Mouse (Mus musculus): ENCODE results near the gene Dlat. TPM values are rescaled to one million over a fixed set of nuclear protein-coding genes. Genes with fewer than 3 reads are reported as not detected.

Gene Dlat
- polyA plus RNA-seq, 1 experiment = 42.1 TPM

GRCm38 (mm10) chr9:50616766-50617603 is 42.6 kb downstream of the Dlat start, which contains the start of the genes Pih1d2 and Nkapd1:
Gene Pih1d2, plus strand, starts transcription at chr9:50617321.
Gene Nkapd1, minus strand, starts transcription at chr9:50617464.
- H3K36me3 ChIP-seq (ENCODE audit: control insufficient read depth, insufficient read depth) = peaks cover 38% of the 10 kb centered on the region
- no peaks in the 10 kb centered on the region for H3K27me3 ChIP-seq (ENCODE audit: control insufficient read depth, insufficient read depth, insufficient read length)
- H3K79me3 ChIP-seq (ENCODE audit: low read depth) = peaks cover 32% of the 10 kb centered on the region
- peak within 1 kb of the TSS; percentile 82 for H3ac ChIP-seq (ENCODE audit: control insufficient read depth, insufficient read length, low read depth)
- H3K4me3 ChIP-seq (ENCODE audit: insufficient read depth, poor library complexity, severe bottlenecking) = peak within 1 kb of the TSS; percentile 78
- H3K79me2 ChIP-seq (ENCODE audit: control insufficient read depth, insufficient read depth) = peaks cover 51% of the 10 kb centered on the region
- no peak for TF ChIP-seq MYOG (IDR thresholded peaks at IDR 0.05; ENCODE audit: control insufficient read depth, extremely low read depth, insufficient read length)
- TF ChIP-seq MAX (IDR thresholded peaks at IDR 0.05) = peak; percentile 55

- TF ChIP-seq MYOD1 (IDR thresholded peaks at IDR 0.05; ENCODE audit: control insufficient read depth, insufficient read length, low read depth) (no peak), USF1 (IDR thresholded peaks at IDR 0.05; ENCODE audit: low read depth) (no peak), MYOG (IDR thresholded peaks at IDR 0.05; ENCODE audit: control insufficient read depth, extremely low read depth, insufficient read length) (no peak), MAX (IDR thresholded peaks at IDR 0.05) (no peak), CTCF (IDR thresholded peaks at IDR 0.05; ENCODE audit: control insufficient read depth, insufficient read depth, insufficient read length) (no peak), CEBPB (IDR thresholded peaks at IDR 0.05; ENCODE audit: low read depth) (no peak), FOSL1 (IDR thresholded peaks at IDR 0.05; ENCODE audit: insufficient read depth, low read length, poor library complexity, severe bottlenecking) (no peak)
- H3K4me3 ChIP-seq (ENCODE audit: insufficient read depth, poor library complexity, severe bottlenecking) = peak overlapping the region; percentile 78
- H3K79me2 ChIP-seq (ENCODE audit: control insufficient read depth, insufficient read depth) = peaks cover 58% of the 10 kb centered on the region
- peaks cover 33% of the 10 kb centered on the region for H3K79me3 ChIP-seq (ENCODE audit: low read depth)
- H3K27me3 ChIP-seq (ENCODE audit: control insufficient read depth, insufficient read depth, insufficient read length) = no peaks in the 10 kb centered on the region
- peaks cover 39% of the 10 kb centered on the region for H3K36me3 ChIP-seq (ENCODE audit: control insufficient read depth, insufficient read depth)
- H3ac ChIP-seq (ENCODE audit: control insufficient read depth, insufficient read length, low read depth) = peak overlapping the region; percentile 82
Observed at GRCm38 (mm10) chr9:50616161-50616560, 43.4 kb downstream of the Dlat start.

- TF ChIP-seq CTCF (IDR thresholded peaks at IDR 0.05; ENCODE audit: control insufficient read depth, insufficient read depth, insufficient read length) (no peak), FOSL1 (IDR thresholded peaks at IDR 0.05; ENCODE audit: insufficient read depth, low read length, poor library complexity, severe bottlenecking) (no peak), MYOG (IDR thresholded peaks at IDR 0.05; ENCODE audit: control insufficient read depth, extremely low read depth, insufficient read length) (no peak), CEBPB (IDR thresholded peaks at IDR 0.05; ENCODE audit: low read depth) (no peak), MYOD1 (IDR thresholded peaks at IDR 0.05; ENCODE audit: control insufficient read depth, insufficient read length, low read depth) (no peak), MAX (IDR thresholded peaks at IDR 0.05) (no peak), USF1 (IDR thresholded peaks at IDR 0.05; ENCODE audit: low read depth) (no peak)
- Histone ChIP-seq H3K27me3 (ENCODE audit: control insufficient read depth, insufficient read depth, insufficient read length) (no peaks in the 10 kb centered on the region), H3K36me3 (ENCODE audit: control insufficient read depth, insufficient read depth) (peaks cover 74% of the 10 kb centered on the region)
Observed at GRCm38 (mm10) chr9:50612115-50612514, 47.5 kb downstream of the Dlat start.

GRCm38 (mm10) chr9:50604338-50604737 is 55.2 kb downstream of the Dlat start:
- Histone ChIP-seq H3K79me3 (ENCODE audit: low read depth) (peaks cover 56% of the 10 kb centered on the region), H3K79me2 (ENCODE audit: control insufficient read depth, insufficient read depth) (peaks cover 73% of the 10 kb centered on the region), H3K36me3 (ENCODE audit: control insufficient read depth, insufficient read depth) (peaks cover 60% of the 10 kb centered on the region), H3ac (ENCODE audit: control insufficient read depth, insufficient read length, low read depth) (peak overlapping the region; percentile 51), H3K4me3 (ENCODE audit: insufficient read depth, poor library complexity, severe bottlenecking) (peak overlapping the region; percentile 86), H3K27me3 (ENCODE audit: control insufficient read depth, insufficient read depth, insufficient read length) (no peaks in the 10 kb centered on the region)
- TF ChIP-seq CEBPB (IDR thresholded peaks at IDR 0.05; ENCODE audit: low read depth) (no peak), MAX (IDR thresholded peaks at IDR 0.05) (no peak), FOSL1 (IDR thresholded peaks at IDR 0.05; ENCODE audit: insufficient read depth, low read length, poor library complexity, severe bottlenecking) (no peak), MYOD1 (IDR thresholded peaks at IDR 0.05; ENCODE audit: control insufficient read depth, insufficient read length, low read depth) (no peak), CTCF (IDR thresholded peaks at IDR 0.05; ENCODE audit: control insufficient read depth, insufficient read depth, insufficient read length) (no peak), USF1 (IDR thresholded peaks at IDR 0.05; ENCODE audit: low read depth) (no peak), MYOG (IDR thresholded peaks at IDR 0.05; ENCODE audit: control insufficient read depth, extremely low read depth, insufficient read length) (no peak)

More at GRCm38 (mm10) chr9:50612115-50612514, 47.5 kb downstream of the Dlat start:
- Histone ChIP-seq H3K79me3 (ENCODE audit: low read depth) (peaks cover 38% of the 10 kb centered on the region), H3K4me3 (ENCODE audit: insufficient read depth, poor library complexity, severe bottlenecking) (no peak overlapping the region), H3K79me2 (ENCODE audit: control insufficient read depth, insufficient read depth) (peaks cover 76% of the 10 kb centered on the region), H3ac (ENCODE audit: control insufficient read depth, insufficient read length, low read depth) (no peak overlapping the region)

GRCm38 (mm10) chr9:50603998-50604324 is 55.6 kb downstream of the Dlat start:
- no peak for TF ChIP-seq CTCF (IDR thresholded peaks at IDR 0.05; ENCODE audit: control insufficient read depth, insufficient read depth, insufficient read length)
- no peak for TF ChIP-seq MAX (IDR thresholded peaks at IDR 0.05)
- no peak for TF ChIP-seq MYOG (IDR thresholded peaks at IDR 0.05; ENCODE audit: control insufficient read depth, extremely low read depth, insufficient read length)
- no peak for TF ChIP-seq MYOD1 (IDR thresholded peaks at IDR 0.05; ENCODE audit: control insufficient read depth, insufficient read length, low read depth)
- no peak for TF ChIP-seq FOSL1 (IDR thresholded peaks at IDR 0.05; ENCODE audit: insufficient read depth, low read length, poor library complexity, severe bottlenecking)
- no peak for TF ChIP-seq CEBPB (IDR thresholded peaks at IDR 0.05; ENCODE audit: low read depth)
- no peak for TF ChIP-seq USF1 (IDR thresholded peaks at IDR 0.05; ENCODE audit: low read depth)
- peaks cover 57% of the 10 kb centered on the region for H3K79me3 ChIP-seq (ENCODE audit: low read depth)
- peak overlapping the region; percentile 51 for H3ac ChIP-seq (ENCODE audit: control insufficient read depth, insufficient read length, low read depth)
- peaks cover 59% of the 10 kb centered on the region for H3K36me3 ChIP-seq (ENCODE audit: control insufficient read depth, insufficient read depth)
- peaks cover 76% of the 10 kb centered on the region for H3K79me2 ChIP-seq (ENCODE audit: control insufficient read depth, insufficient read depth)
- no peaks in the 10 kb centered on the region for H3K27me3 ChIP-seq (ENCODE audit: control insufficient read depth, insufficient read depth, insufficient read length)
- peak overlapping the region; percentile 86 for H3K4me3 ChIP-seq (ENCODE audit: insufficient read depth, poor library complexity, severe bottlenecking)
